Mouse (Mus musculus): ENCODE data around the gene Sds.

Sds gene

DNA sequence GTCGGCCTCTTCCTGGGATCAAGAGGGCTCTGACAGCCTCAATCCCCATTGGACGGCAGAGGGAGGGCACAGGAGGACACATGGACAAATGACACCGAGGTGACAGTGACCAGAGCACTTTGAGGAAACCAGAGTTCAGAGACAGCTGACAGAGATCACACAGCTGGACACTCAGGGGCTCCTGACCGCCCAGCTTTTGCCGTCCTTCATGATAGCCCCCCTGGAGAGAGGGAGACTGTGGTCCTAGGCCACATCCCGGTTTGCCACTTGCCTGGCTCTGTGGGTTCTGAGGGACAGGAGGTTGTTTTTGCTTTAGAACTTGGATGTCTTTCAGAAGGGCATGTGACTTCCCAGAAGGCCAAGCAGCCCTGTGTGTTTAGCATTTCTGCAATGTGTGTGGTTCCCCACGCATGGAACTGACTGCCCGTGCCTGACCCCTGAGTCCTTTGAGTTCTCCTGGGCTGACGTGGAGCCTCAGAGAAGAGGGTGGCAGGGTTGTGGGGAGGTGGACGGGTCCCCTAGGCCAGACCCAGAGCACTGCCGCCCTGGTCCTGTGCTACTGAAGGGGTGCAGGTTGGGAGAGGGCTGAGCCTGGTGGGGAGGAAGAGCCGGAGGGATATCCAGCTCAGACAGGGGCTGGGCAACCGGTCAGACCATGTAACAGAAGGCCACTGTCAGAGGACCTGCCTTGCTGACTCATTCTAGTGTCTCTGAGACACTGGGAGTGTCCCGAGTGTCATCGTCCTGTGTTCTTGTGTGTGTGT lies 40.1 kb downstream of the Sds start:
- no peak for DNase-seq

DNA sequence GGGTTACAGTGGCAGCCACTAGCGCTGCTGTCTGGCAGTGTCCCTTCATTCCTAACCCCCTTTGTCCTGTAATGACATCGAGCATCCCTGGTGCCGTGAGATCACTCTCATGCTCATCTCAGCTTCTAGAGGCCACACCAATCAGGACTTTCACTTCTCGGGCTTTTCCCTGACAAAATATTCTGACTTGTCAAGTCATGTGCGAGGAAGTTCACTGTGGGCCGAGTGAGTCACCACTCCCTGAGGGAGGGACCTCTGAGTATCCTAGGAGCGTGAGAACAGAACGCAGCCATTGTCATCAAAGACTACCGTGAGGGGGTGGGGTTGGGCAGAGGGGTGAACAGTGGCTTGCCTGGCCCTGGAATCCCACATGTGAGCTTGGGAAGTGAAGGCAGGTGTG lies 41.2 kb downstream of the Sds start:
- no peak for DNase-seq

DNA sequence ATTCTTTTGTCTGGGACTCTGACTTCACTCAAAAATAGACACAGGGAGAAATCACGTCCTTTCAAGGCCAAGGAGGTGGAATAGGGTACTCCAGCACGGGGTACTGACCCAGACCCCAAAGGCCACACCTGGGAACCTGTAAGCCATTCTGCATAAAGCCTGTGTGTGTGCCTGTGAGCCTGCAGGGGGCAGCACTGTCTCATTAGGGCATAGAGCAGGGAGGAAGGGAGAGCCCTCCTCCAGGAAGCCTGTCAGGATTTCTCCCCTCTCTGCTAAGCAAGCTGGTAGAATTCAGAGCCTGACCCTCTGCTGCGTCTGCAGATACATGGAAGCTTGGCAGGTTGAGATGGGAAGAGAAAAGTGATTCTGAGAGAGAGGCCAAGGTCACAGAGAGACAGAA lies 46.3 kb downstream of the Sds start:
- no peak for DNase-seq

DNA sequence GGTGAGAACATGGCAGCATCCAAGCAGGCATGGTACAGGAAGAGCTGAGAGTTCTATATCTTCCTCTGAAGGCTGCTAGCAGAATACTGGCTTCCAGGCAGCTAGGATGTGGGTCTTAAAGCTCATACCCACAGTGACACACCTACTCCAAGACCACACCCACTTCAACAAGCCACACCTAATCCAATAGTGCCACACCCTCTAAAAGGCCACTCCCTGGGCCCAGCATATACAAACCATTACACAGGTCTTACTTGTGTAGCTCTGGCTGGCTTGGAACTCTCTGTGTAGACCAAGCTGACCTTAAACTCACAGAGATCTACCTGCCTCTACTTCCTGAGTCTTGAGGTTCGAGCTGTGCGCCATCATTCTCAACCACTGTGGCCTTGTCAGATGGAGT lies 48.4 kb downstream of the Sds start:
- DNase-seq, result no peak

DNA sequence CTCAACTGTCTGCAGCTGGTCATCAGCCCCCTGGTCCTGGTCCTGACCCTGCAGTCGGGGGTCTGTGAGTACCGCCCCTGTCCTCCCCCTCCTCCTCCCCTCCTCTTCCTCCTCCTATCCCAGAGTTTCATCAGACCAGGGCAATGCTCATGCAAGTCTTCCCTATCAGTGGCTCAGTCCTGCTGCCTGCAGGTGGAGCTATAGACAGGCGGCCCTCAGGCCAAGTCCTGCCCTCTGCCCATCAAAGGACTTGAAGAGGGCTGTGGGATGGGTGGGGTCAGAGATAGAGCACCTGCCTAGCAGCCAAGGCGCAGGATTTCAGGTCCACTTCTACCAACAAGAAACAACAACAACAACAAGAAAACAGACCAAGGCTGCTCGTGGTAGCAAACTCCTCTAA lies 49.4 kb downstream of the Sds start:
- no peak for DNase-seq

DNA sequence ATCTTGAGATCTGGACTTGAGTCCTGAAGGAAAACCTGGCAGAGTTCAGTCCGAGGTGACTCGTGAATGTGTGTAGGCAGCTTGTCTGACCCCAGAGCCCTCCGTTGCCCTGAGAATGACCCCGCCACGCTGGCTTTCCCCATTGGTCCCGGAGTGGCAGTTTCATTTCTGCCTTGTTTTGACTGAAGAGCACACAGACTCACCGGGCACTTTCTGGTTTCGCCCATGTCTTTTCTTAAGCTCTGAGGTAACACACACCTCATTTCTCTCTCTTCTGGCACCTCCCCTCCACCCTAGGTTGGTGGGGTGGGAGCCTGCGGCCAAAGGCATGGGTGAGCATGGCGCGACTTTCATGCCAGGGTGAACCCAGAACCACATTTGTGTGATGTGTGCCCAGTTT lies 50.0 kb downstream of the Sds start:
- DNase-seq, result no peak

DNA sequence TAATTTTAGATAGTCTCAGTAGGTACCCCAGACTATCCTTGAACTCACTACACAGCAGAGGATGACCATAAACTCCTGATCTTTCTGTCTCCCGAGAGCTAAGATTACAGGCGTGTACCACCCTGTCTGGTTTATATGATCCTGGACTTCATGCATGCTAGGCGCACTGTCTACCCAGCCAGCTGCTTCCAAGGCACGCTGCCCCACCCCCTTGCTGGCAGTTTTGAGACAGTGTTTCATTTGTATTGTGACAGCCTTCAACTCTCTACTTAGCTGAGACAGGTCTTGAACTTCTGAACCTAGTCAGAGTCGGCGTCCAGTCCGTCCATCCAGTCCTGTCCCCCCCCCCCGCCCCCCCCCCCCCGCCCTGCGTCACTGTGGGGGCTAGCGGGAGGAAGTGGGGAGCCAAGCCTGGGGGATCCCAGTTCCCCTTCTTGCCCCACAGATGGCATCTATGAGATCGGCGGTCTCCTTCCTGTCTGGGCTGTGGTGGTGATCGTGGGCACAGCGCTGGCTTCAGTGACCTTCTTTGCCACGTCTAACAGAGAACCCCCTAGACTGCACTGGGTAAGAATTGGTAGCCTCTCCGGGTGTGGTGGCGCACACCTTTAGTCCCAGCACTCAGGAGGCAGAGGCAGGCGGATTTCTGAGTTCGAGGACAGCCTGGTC lies 51.1 kb downstream of the Sds start:
- DNase-seq, result no peak

DNA sequence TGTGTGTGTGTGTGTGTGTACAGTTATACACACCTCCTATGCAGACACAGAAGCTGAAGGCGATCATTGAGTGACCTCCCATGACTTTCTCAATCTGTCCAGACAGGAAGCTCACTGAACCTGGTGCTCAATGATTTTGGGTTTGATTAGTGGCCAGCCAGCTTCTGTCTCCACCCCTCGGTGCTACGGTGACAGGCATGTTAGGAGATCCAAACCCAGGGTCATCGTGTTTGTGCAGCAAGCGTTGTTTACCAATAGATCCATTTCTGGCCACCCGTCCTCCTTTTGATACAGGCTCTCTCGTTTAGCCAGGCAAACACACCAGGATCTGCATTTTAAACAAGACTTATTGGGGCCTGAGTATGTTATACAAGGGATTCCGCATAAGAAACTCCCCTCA lies 55.3 kb downstream of the Sds start:
- no peak for DNase-seq
